Mouse (Mus musculus): ENCODE results near the gene Vmn2r70. TPM values are rescaled to one million over a fixed set of nuclear protein-coding genes. Genes with fewer than 3 reads are reported as not detected.

Vmn2r70 gene
- not detected in 2 replicates for polyA plus RNA-seq (2015; fragmentation: Nextera tagmentation; extraction: Ambion mirVana)

DNA sequence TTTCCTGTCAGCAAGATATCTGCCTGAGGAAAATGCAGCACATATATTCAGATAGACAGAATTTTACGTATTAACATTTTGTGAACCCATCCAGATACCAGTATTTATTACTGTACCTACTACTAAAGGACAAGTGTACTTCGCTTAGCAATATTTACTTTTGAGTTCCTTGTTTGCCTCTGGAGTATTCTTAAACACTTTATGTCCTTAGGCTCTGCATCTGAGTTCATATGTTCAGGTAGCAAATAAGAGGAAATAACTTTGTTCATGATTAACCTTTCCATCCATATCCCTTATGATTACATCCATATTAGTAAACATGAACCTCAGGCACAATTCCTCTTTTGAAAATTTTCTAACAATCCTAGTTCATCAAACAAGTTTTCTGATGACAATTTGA is at the start of gene Vmn2r70:
TSS of gene Vmn2r70 (minus strand) at position 101 of the 400 bp plus-strand sequence.

DNA sequence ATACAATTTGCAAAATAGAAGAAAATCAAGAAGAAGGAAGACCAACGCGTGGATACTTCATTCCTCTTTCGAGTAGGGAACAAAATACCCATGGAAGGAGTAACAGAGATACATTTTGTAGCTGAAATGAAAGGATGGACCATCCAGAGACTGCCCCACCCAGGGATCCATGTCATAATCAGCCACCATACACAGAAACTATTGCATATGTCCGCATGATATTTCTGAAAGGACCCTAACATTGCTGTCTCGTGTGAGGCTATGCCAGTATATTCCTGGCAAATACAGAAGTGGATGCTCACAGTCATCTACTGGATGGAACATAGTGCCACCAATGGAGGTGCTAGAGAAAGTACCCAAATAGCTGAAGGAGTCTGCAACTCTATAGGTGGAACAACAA is 6.2 kb downstream of the Vmn2r70 start, which contains the start of gene Vmn2r71:
TSS of gene Vmn2r71 (plus strand) at position 301 of the 400 bp plus-strand sequence.

Other genes starting within 250 kb of the Vmn2r70 start
- gene Vmn2r69, start 153.3 kb downstream of the Vmn2r70 start, polyA plus RNA-seq (2015; fragmentation: Nextera tagmentation; extraction: Ambion mirVana): not detected in 2 replicates
- gene Vmn2r71, start 6.1 kb downstream of the Vmn2r70 start, polyA plus RNA-seq (2015; fragmentation: Nextera tagmentation; extraction: Ambion mirVana): not detected in 2 replicates
- not detected in 2 replicates for gene Vmn2r72, start 185.9 kb upstream of the Vmn2r70 start, polyA plus RNA-seq (2015; fragmentation: Nextera tagmentation; extraction: Ambion mirVana)